ENCODE assay signal across 9 mouse cellular contexts in genomic region chr8:71731652-71732230, GRCm38 (mm10). TPM values are rescaled to one million over a fixed set of nuclear protein-coding genes. Genes with fewer than 3 reads are reported as not detected.
DNase-seq lines count a peak whose midpoint lies in the region; ATAC-seq and TF ChIP-seq lines count a peak whose summit lies in the region.
"Had no signal": no experiment of that assay in that cellular context is flagged by ENCODE, and none has a peak within 500 bp of the region (broad histone marks: within the 10 kb centered on the region; RNA-seq: fewer than 3 reads in every experiment).

No protein-coding gene starts in this region.

- H3K4me1 ChIP-seq in forebrain, embryonic 14.5 days (ENCODE audit: control insufficient read depth, insufficient read depth, low read length) = no peaks in the 10 kb centered on the region
- H3K4me1 ChIP-seq in forebrain, embryonic 13.5 days = peaks cover 8% of the 10 kb centered on the region; the same call in 1 of the 2 replicates
- no peaks in the 10 kb centered on the region for H3K4me1 ChIP-seq in kidney, postnatal 0 days (replicated peaks; ENCODE audit: insufficient read depth, low read length)
- H3K4me1 ChIP-seq in hindbrain, embryonic 11.5 days (replicated peaks; ENCODE audit: control insufficient read depth, insufficient read depth, low read length) = no peaks in the 10 kb centered on the region

- H3K27ac ChIP-seq in forebrain, embryonic 14.5 days (ENCODE audit: low read depth, low read length) = no peak overlapping the region
- H3K27ac ChIP-seq in forebrain, embryonic 13.5 days = no peak overlapping the region
- H3K27ac ChIP-seq in kidney, postnatal 0 days = no peak overlapping the region
- no peak overlapping the region for H3K27ac ChIP-seq in hindbrain, embryonic 11.5 days (ENCODE audit: low read depth, low read length)

- no peak overlapping the region for H3K4me3 ChIP-seq in forebrain, embryonic 14.5 days (ENCODE audit: low read depth, low read length)
- no peak overlapping the region for H3K4me3 ChIP-seq in forebrain, embryonic 13.5 days
- no peak overlapping the region for H3K4me3 ChIP-seq in kidney, postnatal 0 days (replicated peaks; ENCODE audit: low read depth, low read length)
- no peak overlapping the region for H3K4me3 ChIP-seq in hindbrain, embryonic 11.5 days (ENCODE audit: low read depth, low read length)

- H3K36me3 ChIP-seq in forebrain, embryonic 14.5 days (ENCODE audit: control insufficient read depth, insufficient read depth, low read length) = no peaks in the 10 kb centered on the region
- no peaks in the 10 kb centered on the region for H3K36me3 ChIP-seq in forebrain, embryonic 13.5 days (ENCODE audit: poor library complexity, severe bottlenecking)
- H3K36me3 ChIP-seq in kidney, postnatal 0 days (ENCODE audit: insufficient read depth, low read length) = no peaks in the 10 kb centered on the region
- H3K36me3 ChIP-seq in hindbrain, embryonic 11.5 days (ENCODE audit: control insufficient read depth, insufficient read depth, low read length) = no peaks in the 10 kb centered on the region
- H3K36me3 ChIP-seq: G1E had no signal

- no peak overlapping the region for H3K4me2 ChIP-seq in forebrain, embryonic 14.5 days (ENCODE audit: low read length)
- no peak overlapping the region for H3K4me2 ChIP-seq in forebrain, embryonic 13.5 days
- no peak overlapping the region for H3K4me2 ChIP-seq in kidney, postnatal 0 days (ENCODE audit: low read length)
- no peak overlapping the region for H3K4me2 ChIP-seq in hindbrain, embryonic 11.5 days (replicated peaks; ENCODE audit: low read depth, low read length)

- TF ChIP-seq CTCF in kidney, postnatal 0 days (IDR thresholded peaks at IDR 0.05; ENCODE audit: low read depth) = peak; percentile 70

- 54% methylated on average over 3 of the region's 3 CpGs for WGBS in forebrain, embryonic 14.5 days
- 42% methylated on average over 3 of the region's 3 CpGs for WGBS in forebrain, embryonic 13.5 days
- 43% methylated on average over 3 of the region's 3 CpGs for WGBS in kidney, postnatal 0 days
- 54% methylated on average over 3 of the region's 3 CpGs for WGBS in hindbrain, embryonic 11.5 days

- DNase-seq in forebrain, embryonic 14.5 days (ENCODE audit: low spot score) = peak; percentile 57
- peak; percentile 40 for DNase-seq in retina, postnatal 1 day
- no peak for DNase-seq in retina, embryonic 14.5 days (ENCODE audit: low spot score)
- DNase-seq in cerebellum, adult 9-11 months = peak; percentile 64
- DNase-seq in kidney, postnatal 0 days (ENCODE audit: low spot score) = peak; percentile 48
- DNase-seq in ovary, postnatal 14 days (ENCODE audit: low spot score) = peak; percentile 37
- no peak for DNase-seq in hindbrain, embryonic 11.5 days (ENCODE audit: low spot score)

- H3K9me3 ChIP-seq in forebrain, embryonic 14.5 days (replicated peaks; ENCODE audit: control insufficient read depth, low read length) = no peaks in the 10 kb centered on the region
- H3K9me3 ChIP-seq in forebrain, embryonic 13.5 days (replicated peaks) = no peaks in the 10 kb centered on the region
- no peaks in the 10 kb centered on the region for H3K9me3 ChIP-seq in kidney, postnatal 0 days (replicated peaks; ENCODE audit: low read length)
- no peaks in the 10 kb centered on the region for H3K9me3 ChIP-seq in hindbrain, embryonic 11.5 days (ENCODE audit: control insufficient read depth, low read length)
- H3K9me3 ChIP-seq: G1E had no signal

- no peak for ATAC-seq in forebrain, embryonic 14.5 days
- ATAC-seq in forebrain, embryonic 13.5 days = no peak
- ATAC-seq in kidney, postnatal 0 days (replicated peaks; ENCODE audit: low FRiP score, low read depth) = no peak
- ATAC-seq in hindbrain, embryonic 11.5 days (ENCODE audit: low FRiP score) = no peak

- no peak overlapping the region for H3K9ac ChIP-seq in forebrain, embryonic 14.5 days (ENCODE audit: low read length)
- H3K9ac ChIP-seq in forebrain, embryonic 13.5 days = no peak overlapping the region
- no peak overlapping the region for H3K9ac ChIP-seq in kidney, postnatal 0 days (ENCODE audit: low read depth, low read length)
- no peak overlapping the region for H3K9ac ChIP-seq in hindbrain, embryonic 11.5 days (ENCODE audit: low read depth, low read length)

- no peaks in the 10 kb centered on the region; the same call in 1 of the 2 replicates for H3K27me3 ChIP-seq in forebrain, embryonic 14.5 days (replicated peaks; ENCODE audit: control insufficient read depth, insufficient read depth, low read length)
- H3K27me3 ChIP-seq in forebrain, embryonic 13.5 days = peaks cover 2% of the 10 kb centered on the region; the same call in 1 of the 2 replicates
- H3K27me3 ChIP-seq in kidney, postnatal 0 days (ENCODE audit: insufficient read depth, low read length) = no peaks in the 10 kb centered on the region
- H3K27me3 ChIP-seq in hindbrain, embryonic 11.5 days (ENCODE audit: control insufficient read depth, insufficient read depth, low read length) = no peaks in the 10 kb centered on the region

RNA-seq across cellular contexts. Expression of gene Fcho1, which starts 6.2 kb away (rescaled TPM):
- 38.6 and 47.4 TPM in 2 replicates for polyA plus RNA-seq in forebrain, embryonic 14.5 days (2014; fragmentation: Nextera tagmentation; extraction: Ambion mirVana)
- polyA plus RNA-seq in forebrain, embryonic 13.5 days (2015; fragmentation: Nextera tagmentation; extraction: Ambion mirVana) = 39.6 and 47.2 TPM in 2 replicates
- 3.4 and 4.1 TPM in 2 replicates for polyA plus RNA-seq in kidney, postnatal 0 days (2015; fragmentation: Nextera tagmentation; extraction: Ambion mirVana)
- 13.6 and 15.0 TPM in 2 replicates for polyA plus RNA-seq in hindbrain, embryonic 11.5 days (2014; fragmentation: Nextera tagmentation; extraction: Ambion mirVana)

RNA-seq across cellular contexts. Expression of gene B3gnt3, which starts 30.2 kb away (rescaled TPM):
- polyA plus RNA-seq in forebrain, embryonic 14.5 days (2014; fragmentation: Nextera tagmentation; extraction: Ambion mirVana) = 0.10 and 0.22 TPM in 2 replicates
- 0.33 and 0.44 TPM in 2 replicates for polyA plus RNA-seq in forebrain, embryonic 13.5 days (2015; fragmentation: Nextera tagmentation; extraction: Ambion mirVana)
- 4.3 TPM in 2 replicates for polyA plus RNA-seq in kidney, postnatal 0 days (2015; fragmentation: Nextera tagmentation; extraction: Ambion mirVana)
- 0.36 and 0.45 TPM in 2 replicates for polyA plus RNA-seq in hindbrain, embryonic 11.5 days (2014; fragmentation: Nextera tagmentation; extraction: Ambion mirVana)
- polyA plus RNA-seq: G1E had no signal

RNA-seq across cellular contexts. Expression of gene Insl3, which starts 42.7 kb away (rescaled TPM):
- polyA plus RNA-seq in forebrain, embryonic 14.5 days (2014; fragmentation: Nextera tagmentation; extraction: Ambion mirVana) = 0.63 TPM in 1 of 2 replicates, not detected in the other
- polyA plus RNA-seq in forebrain, embryonic 13.5 days (2015; fragmentation: Nextera tagmentation; extraction: Ambion mirVana) = 0.47 TPM in 1 of 2 replicates, not detected in the other
- polyA plus RNA-seq in kidney, postnatal 0 days (2015; fragmentation: Nextera tagmentation; extraction: Ambion mirVana) = 1.3 TPM in 2 replicates
- 0.35 and 0.37 TPM in 2 replicates for polyA plus RNA-seq in hindbrain, embryonic 11.5 days (2014; fragmentation: Nextera tagmentation; extraction: Ambion mirVana)

RNA-seq across cellular contexts. Expression of gene Jak3, which starts 55.6 kb away (rescaled TPM):
- polyA plus RNA-seq in forebrain, embryonic 14.5 days (2014; fragmentation: Nextera tagmentation; extraction: Ambion mirVana) = 1.4 and 2.1 TPM in 2 replicates
- polyA plus RNA-seq in forebrain, embryonic 13.5 days (2015; fragmentation: Nextera tagmentation; extraction: Ambion mirVana) = 1.6 and 1.7 TPM in 2 replicates
- 5.3 TPM in 2 replicates for polyA plus RNA-seq in kidney, postnatal 0 days (2015; fragmentation: Nextera tagmentation; extraction: Ambion mirVana)
- polyA plus RNA-seq in hindbrain, embryonic 11.5 days (2014; fragmentation: Nextera tagmentation; extraction: Ambion mirVana) = 0.99 and 1.4 TPM in 2 replicates

Comparison
In these comparisons a context has a peak if more than half of its experiments do, and no peak if none do; other contexts are left out.
1. DNase-seq: peak in forebrain, embryonic 14.5 days (single experiment), retina, postnatal 1 day (single experiment), cerebellum, adult 9-11 months (single experiment), kidney, postnatal 0 days (single experiment) and ovary, postnatal 14 days (single experiment); none in retina, embryonic 14.5 days (single experiment) and hindbrain, embryonic 11.5 days (single experiment).